Mouse (Mus musculus): ENCODE measurements at regions not wholly inside any gene's neighbourhood (a gene's known extent, or its start where the extent isn't known, plus 50 kb on each side); places are given as distances from the start of the nearest gene placed in this dataset.

DNA sequence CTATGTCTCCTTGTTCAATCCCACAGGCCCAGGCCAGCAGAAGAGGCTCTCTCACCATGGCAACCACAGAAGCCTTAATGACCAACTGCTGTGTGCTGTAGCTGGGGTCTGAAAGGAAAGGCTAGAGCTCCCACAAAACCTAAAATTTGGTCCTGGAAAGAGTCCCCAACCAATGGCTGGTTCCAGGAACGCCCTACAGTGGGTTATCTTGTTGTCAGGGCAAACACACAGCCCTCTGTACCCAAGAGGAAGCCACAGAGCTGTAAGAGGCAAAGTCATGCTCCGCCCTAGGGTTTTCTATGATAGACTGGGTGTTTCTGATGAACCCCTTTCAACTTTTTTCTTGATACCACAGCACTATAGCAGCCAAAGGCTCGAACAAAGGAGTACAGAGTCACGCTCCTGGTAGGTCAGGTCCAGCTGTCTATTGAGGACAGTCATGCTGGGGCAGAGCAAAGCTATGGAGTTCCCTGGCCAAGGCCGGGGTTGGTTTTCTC, 392.0 kb downstream of the Sox9 start:
- WGBS, result 45% methylated on average over 5 of the region's 5 CpGs

DNA sequence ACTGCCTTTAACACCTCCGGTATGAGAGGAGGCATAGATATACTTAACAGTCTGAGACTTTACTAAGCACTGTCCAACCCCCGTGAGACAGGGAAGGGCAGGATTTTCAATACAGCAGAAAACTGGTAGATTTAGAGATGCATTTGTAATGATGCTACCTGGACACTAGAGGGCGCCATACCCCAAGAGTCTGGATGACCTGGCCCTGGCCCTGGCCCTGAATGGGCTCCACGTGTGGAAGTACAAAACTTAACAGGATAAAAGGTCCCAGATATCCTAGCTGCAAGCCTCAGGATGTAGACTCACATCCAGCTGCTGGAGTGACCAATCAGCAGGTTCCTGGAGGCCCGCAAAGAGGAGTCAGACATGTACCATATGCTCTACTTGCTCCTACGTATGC, 393.3 kb downstream of the Sox9 start:
- Histone ChIP-seq H3K4me1 (ENCODE audit: control insufficient read depth, insufficient read depth, low read length) (peaks cover 17% of the 10 kb centered on the region), H3K27ac (ENCODE audit: insufficient read depth, low read depth, low read length) (no peak overlapping the region), H3K4me3 (ENCODE audit: insufficient read depth, low read depth, low read length) (no peak overlapping the region)
- 39% methylated on average over 6 of the region's 6 CpGs for WGBS
- TF ChIP-seq CTCF (IDR thresholded peaks at IDR 0.05; ENCODE audit: insufficient read depth, low read depth, low read length), result peak; percentile 46; the same call in 1 of the 2 replicates
- TF ChIP-seq POLR2A (IDR thresholded peaks at IDR 0.05; ENCODE audit: insufficient read depth, low read depth, low read length), result no peak

More for the DNA sequence above, 392.0 kb downstream of the Sox9 start:
- no peak overlapping the region for H3K4me3 ChIP-seq (ENCODE audit: insufficient read depth, low read depth, low read length)
- no peak for TF ChIP-seq CTCF (IDR thresholded peaks at IDR 0.05; ENCODE audit: insufficient read depth, low read depth, low read length)
- H3K4me1 ChIP-seq (ENCODE audit: control insufficient read depth, insufficient read depth, low read length), result peaks cover 16% of the 10 kb centered on the region
- H3K27ac ChIP-seq (ENCODE audit: insufficient read depth, low read depth, low read length), result no peak overlapping the region

DNA sequence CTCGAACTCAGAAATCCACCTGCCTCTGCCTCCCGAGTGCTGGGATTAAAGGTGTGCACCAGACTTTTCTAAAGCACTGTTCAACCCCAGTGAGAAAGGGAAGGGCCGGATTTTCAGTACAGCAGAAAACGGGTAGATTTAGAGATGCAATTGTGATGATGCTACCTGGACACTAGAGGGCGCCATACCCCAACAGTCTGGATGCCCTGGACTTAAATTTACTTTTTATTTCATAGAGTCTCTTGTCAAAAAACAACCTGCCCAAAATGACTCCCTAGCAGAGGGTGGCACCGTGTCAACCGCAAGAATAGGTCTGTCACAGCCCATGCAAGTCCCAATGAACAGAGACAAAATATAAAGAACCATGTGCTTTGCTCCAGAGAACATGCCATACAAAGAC, 394.2 kb downstream of the Sox9 start:
- Histone ChIP-seq H3K4me3 (ENCODE audit: insufficient read depth, low read depth, low read length) (no peak overlapping the region), H3K4me1 (ENCODE audit: control insufficient read depth, insufficient read depth, low read length) (peaks cover 12% of the 10 kb centered on the region), H3K27ac (ENCODE audit: insufficient read depth, low read depth, low read length) (no peak overlapping the region)
- 28% methylated on average over 7 of the region's 7 CpGs for WGBS
- TF ChIP-seq CTCF (IDR thresholded peaks at IDR 0.05; ENCODE audit: insufficient read depth, low read depth, low read length), result no peak
- no peak for TF ChIP-seq POLR2A (IDR thresholded peaks at IDR 0.05; ENCODE audit: insufficient read depth, low read depth, low read length)

DNA sequence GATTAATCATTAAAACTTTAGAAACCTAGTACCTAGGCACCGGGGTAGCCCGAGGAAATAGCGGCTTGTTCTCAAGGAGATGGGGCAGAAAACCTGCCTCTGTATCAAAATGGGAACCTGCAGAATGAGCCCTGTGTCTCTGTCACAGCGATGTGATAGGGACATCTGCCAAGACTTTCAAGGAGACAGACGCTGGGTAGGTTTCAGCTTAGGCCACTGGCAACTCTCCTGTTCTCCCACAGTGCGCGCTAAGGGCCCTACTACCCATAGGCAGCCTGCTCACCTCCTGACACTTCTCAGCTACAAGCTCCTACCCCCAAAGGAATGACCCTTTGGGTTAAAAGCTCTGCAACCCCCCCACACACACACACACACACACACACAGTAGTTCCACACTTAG, 396.4 kb downstream of the Sox9 start:
- 87% methylated on average over 7 of the region's 7 CpGs for WGBS
- H3K27ac ChIP-seq (ENCODE audit: insufficient read depth, low read depth, low read length), result no peak overlapping the region
- no peak overlapping the region for H3K4me3 ChIP-seq (ENCODE audit: insufficient read depth, low read depth, low read length)
- TF ChIP-seq CTCF (IDR thresholded peaks at IDR 0.05; ENCODE audit: insufficient read depth, low read depth, low read length) (no peak), POLR2A (IDR thresholded peaks at IDR 0.05; ENCODE audit: insufficient read depth, low read depth, low read length) (no peak)
- peaks cover 10% of the 10 kb centered on the region; the same call in 1 of the 2 replicates for H3K4me1 ChIP-seq (ENCODE audit: control insufficient read depth, insufficient read depth, low read length)

DNA sequence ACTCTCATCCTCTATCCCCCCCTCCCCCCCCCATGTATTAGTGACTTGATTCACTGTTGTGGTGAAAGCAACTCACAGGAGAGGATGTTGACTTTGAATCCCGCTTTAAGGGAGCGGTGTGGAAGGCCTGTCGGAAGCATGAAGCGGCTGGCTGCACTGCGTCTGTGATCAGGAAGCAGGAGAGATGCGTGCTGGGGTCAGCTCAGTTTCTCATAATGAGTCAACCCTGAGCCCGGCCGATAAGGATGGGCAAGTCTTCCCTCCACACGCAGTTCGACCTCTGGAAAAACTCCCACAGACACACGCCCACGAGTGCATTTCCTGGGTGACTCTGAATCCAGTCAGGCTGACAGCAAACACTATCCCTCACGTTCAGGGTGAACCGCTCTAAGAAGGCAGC, 398.0 kb downstream of the Sox9 start:
- H3K4me3 ChIP-seq (ENCODE audit: insufficient read depth, low read depth, low read length), result no peak overlapping the region
- H3K4me1 ChIP-seq (ENCODE audit: control insufficient read depth, insufficient read depth, low read length), result peaks cover 5% of the 10 kb centered on the region; the same call in 1 of the 2 replicates
- no peak overlapping the region for H3K27ac ChIP-seq (ENCODE audit: insufficient read depth, low read depth, low read length)
- TF ChIP-seq CTCF (IDR thresholded peaks at IDR 0.05; ENCODE audit: insufficient read depth, low read depth, low read length) (no peak), POLR2A (IDR thresholded peaks at IDR 0.05; ENCODE audit: insufficient read depth, low read depth, low read length) (no peak)
- WGBS, result 69% methylated on average over 14 of the region's 14 CpGs

DNA sequence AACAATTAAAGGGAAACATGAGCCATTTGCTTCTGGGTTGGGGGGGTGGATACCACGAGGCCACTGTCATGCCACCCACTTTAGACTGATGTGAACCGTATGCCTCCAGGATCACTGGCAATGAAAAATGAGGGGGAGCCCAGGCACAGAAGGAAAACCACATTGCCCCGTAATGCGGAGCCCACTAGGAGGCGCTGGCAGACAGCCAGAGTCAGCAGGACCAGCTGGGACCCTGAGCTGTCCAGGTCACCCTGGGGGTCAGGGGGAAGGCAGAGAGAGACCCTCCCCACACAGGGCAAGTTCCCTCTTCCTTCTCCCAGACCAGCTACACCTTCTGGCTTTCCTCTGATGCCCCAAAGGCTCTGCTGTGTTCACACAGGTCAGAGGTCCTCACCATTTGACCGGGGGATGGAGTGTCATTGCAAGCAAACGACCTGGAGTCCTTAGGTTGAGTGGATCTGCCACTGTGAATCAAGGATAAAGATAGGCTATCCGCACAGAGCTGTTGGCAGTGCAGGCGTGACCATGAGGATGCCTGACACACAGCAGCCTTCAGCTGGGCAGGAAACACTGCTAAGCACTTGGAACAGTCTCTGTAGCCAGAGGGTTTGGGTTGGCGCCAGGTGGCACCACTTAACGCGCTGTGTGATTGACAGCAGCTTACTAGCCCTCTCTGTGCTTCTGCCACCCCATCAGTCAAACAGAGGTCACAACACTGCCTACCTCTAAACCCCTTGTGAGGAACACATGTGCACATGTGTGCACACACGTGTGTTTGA, 400.2 kb downstream of the Sox9 start:
- H3K27ac ChIP-seq (ENCODE audit: insufficient read depth, low read depth, low read length), result no peak overlapping the region
- peaks cover 10% of the 10 kb centered on the region; the same call in 1 of the 2 replicates for H3K4me1 ChIP-seq (ENCODE audit: control insufficient read depth, insufficient read depth, low read length)
- WGBS, result 53% methylated on average over 13 of the region's 13 CpGs
- TF ChIP-seq CTCF (IDR thresholded peaks at IDR 0.05; ENCODE audit: insufficient read depth, low read depth, low read length) (no peak), POLR2A (IDR thresholded peaks at IDR 0.05; ENCODE audit: insufficient read depth, low read depth, low read length) (no peak)
- H3K4me3 ChIP-seq (ENCODE audit: insufficient read depth, low read depth, low read length), result no peak overlapping the region

DNA sequence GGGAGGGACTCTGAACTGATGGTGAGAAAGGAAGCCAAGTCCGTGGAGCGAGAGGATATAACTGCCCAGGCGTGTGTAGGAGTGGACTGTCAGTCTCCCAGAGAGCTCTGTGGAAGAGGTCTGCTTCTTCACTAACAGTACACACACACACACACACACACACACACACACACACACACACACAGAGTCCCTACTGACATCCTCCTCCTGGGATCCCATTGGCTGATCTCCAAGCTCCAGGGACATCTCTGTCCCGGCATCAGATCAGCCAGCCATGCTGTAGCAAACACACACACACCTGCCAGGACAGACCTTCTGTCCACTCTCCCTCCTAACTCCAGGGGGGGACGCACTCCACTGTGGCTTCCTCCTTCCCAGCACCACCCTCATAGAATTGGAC, 401.5 kb downstream of the Sox9 start:
- H3K4me1 ChIP-seq (ENCODE audit: control insufficient read depth, insufficient read depth, low read length), result peaks cover 10% of the 10 kb centered on the region; the same call in 1 of the 2 replicates
- H3K4me3 ChIP-seq (ENCODE audit: insufficient read depth, low read depth, low read length), result no peak overlapping the region
- no peak overlapping the region for H3K27ac ChIP-seq (ENCODE audit: insufficient read depth, low read depth, low read length)
- 73% methylated on average over 5 of the region's 5 CpGs for WGBS
- no peak for TF ChIP-seq CTCF (IDR thresholded peaks at IDR 0.05; ENCODE audit: insufficient read depth, low read depth, low read length)
- no peak for TF ChIP-seq POLR2A (IDR thresholded peaks at IDR 0.05; ENCODE audit: insufficient read depth, low read depth, low read length)

DNA sequence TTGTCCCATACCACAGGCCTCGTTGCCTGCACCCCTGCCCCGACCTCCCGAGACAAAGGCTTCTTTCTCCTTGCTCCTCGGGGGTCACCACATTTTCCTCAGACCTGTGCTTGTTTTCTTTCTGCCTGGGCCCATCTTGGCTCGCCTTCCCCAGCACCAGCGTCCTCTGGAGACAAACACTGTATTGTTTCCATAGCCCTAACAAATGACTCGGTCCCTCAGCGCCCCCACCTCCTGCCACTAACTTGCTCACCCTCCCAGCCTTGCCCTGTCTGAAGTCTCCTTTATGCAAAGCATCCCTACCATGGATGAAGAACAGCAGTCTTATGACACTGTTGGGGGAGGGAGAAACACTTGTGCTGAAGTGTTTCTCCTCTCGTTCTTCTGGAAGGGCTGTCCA, 402.1 kb downstream of the Sox9 start:
- Histone ChIP-seq H3K4me1 (ENCODE audit: control insufficient read depth, insufficient read depth, low read length) (peaks cover 13% of the 10 kb centered on the region), H3K27ac (ENCODE audit: insufficient read depth, low read depth, low read length) (no peak overlapping the region), H3K4me3 (ENCODE audit: insufficient read depth, low read depth, low read length) (no peak overlapping the region)
- TF ChIP-seq CTCF (IDR thresholded peaks at IDR 0.05; ENCODE audit: insufficient read depth, low read depth, low read length), result no peak
- no peak for TF ChIP-seq POLR2A (IDR thresholded peaks at IDR 0.05; ENCODE audit: insufficient read depth, low read depth, low read length)
- 35% methylated on average over 9 of the region's 9 CpGs for WGBS

DNA sequence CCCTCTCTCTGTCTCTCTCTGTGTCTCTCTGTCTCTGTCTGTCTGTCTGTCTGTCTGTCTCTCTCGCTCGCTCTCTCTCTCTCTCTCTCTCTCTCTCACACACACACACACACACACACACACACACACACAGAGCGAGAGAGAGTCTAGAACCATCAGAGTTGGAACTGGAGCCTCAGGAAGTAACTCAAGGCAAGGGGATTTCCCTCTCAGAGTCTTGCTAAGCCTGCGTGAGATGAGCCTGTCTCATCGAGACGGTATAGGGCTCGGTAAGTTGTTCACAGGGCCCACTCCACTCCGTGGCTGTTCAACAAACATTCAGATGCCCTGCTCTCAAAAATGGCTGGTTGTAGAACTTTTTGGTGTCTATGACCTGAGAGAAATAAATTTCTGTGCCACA, 405.4 kb downstream of the Sox9 start:
- H3K27ac ChIP-seq (ENCODE audit: insufficient read depth, low read depth, low read length), result peak overlapping the region; percentile 25; the same call in 1 of the 2 replicates
- TF ChIP-seq POLR2A (IDR thresholded peaks at IDR 0.05; ENCODE audit: insufficient read depth, low read depth, low read length), result no peak
- no peak for TF ChIP-seq CTCF (IDR thresholded peaks at IDR 0.05; ENCODE audit: insufficient read depth, low read depth, low read length)
- no peak overlapping the region for H3K4me3 ChIP-seq (ENCODE audit: insufficient read depth, low read depth, low read length)
- WGBS, result 86% methylated on average over 8 of the region's 8 CpGs
- peaks cover 13% of the 10 kb centered on the region for H3K4me1 ChIP-seq (ENCODE audit: control insufficient read depth, insufficient read depth, low read length)

Measured in olfactory bulb, adult 2 months (tissue).